Mouse (Mus musculus) forebrain, embryonic 10.5 days (tissue): Measurements from ENCODE around the gene Tra2b. TPM values are rescaled to one million over a fixed set of nuclear protein-coding genes. Genes with fewer than 3 reads are reported as not detected.
"Not testable (repeated sequence)": the region's sequence is repeated elsewhere in the genome, so short reads cannot be mapped to it uniquely, and the experiment has no call there.

Source experiments
- DNase-seq: peaks from one replicate; pipeline ENCODE4 v3.0.0-alpha.2; 2017; ENCODE audit warnings: low spot score; ENCODE audit errors: extremely low spot score
- H3K27ac ChIP-seq: fragments of 300-500 bp; sonication (generic); 2 replicates; pipeline ENCODE4 v1.5.1; 2016; ENCODE audit warnings: mild to moderate bottlenecking
- H3K27me3 ChIP-seq: fragments of 300-500 bp; sonication (generic); 2 replicates; pipeline ENCODE4 v1.6.1; 2016; ENCODE audit warnings: mild to moderate bottlenecking; ENCODE audit not compliant: poor library complexity, severe bottlenecking
- H3K36me3 ChIP-seq: fragments of 300-500 bp; sonication (generic); replicated peaks from 2 replicates; pipeline ENCODE4 v1.6.1; 2016; ENCODE audit warnings: mild to moderate bottlenecking, moderate library complexity
- H3K4me1 ChIP-seq: fragments of 300-500 bp; sonication (generic); 2 replicates; pipeline ENCODE4 v1.6.1; 2016
- H3K4me3 ChIP-seq: fragments of 300-500 bp; sonication (generic); 2 replicates; pipeline ENCODE4 v1.5.1; 2016; ENCODE audit warnings: mild to moderate bottlenecking, moderate library complexity
- H3K9me3 ChIP-seq: fragments of 300-500 bp; sonication (generic); 2 replicates; pipeline ENCODE4 v1.6.1; 2016; ENCODE audit warnings: mild to moderate bottlenecking, moderate library complexity
- WGBS: fragments of 180-500 bp; shearing (Covaris S2); methylation state at CpG from one replicate; pipeline ENCODE4 v1.1.7; 2016; 5-methylcytosine and 5-hydroxymethylcytosine counted together
- polyA plus RNA-seq: library from polyadenylated mRNA; unstranded; fragments of >200 nt; fragmentation: Nextera tagmentation; extraction: Ambion mirVana; gene quantifications from 2 replicates; pipeline ENCODE4 v1.2.1, GENCODE M21; 2016

Gene Tra2b
- polyA plus RNA-seq, 1 experiment from 2014 or later = 538 TPM

DNA sequence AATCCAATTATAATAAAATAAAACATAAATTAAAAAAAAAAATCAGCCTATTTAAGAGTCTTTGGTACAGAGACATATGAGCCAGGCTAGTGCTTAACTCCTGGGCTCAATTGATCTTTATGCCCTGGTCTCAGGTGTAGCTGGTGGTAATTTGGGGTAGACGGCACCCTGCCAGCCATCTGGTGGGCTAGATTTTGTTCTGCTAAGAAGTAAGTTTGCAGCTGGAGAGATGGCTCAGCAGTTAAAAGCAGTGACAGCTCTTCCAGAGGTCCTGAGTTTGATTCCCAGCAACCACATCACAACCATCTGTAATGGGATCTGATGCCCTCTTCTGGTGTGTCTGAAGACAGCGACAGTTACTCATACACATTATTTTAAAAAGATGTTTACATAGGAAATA lies 25.8 kb downstream of the Tra2b start:
- no peak overlapping the region for H3K27ac ChIP-seq
- 89% methylated on average over 2 of the region's 2 CpGs for WGBS
- no peak overlapping the region for H3K4me3 ChIP-seq
- no peaks in the 10 kb centered on the region; the same call in 1 of the 2 replicates for H3K9me3 ChIP-seq
- H3K27me3 ChIP-seq = no peaks in the 10 kb centered on the region
- H3K4me1 ChIP-seq = peaks cover 6% of the 10 kb centered on the region
- no peak for DNase-seq
- peaks cover 77% of the 10 kb centered on the region for H3K36me3 ChIP-seq

- H3K4me3 ChIP-seq = no peak overlapping the region
- H3K4me1 ChIP-seq = peaks cover 15% of the 10 kb centered on the region
- peaks cover 68% of the 10 kb centered on the region for H3K36me3 ChIP-seq
- 78% methylated on average over 4 of the region's 4 CpGs for WGBS
- H3K27me3 ChIP-seq = no peaks in the 10 kb centered on the region
- no peaks in the 10 kb centered on the region; the same call in 1 of the 2 replicates for H3K9me3 ChIP-seq
- DNase-seq = no peak
- no peak overlapping the region for H3K27ac ChIP-seq
These were observed 26.7 kb downstream of the Tra2b start for GRCm38 (mm10) chr16:22238928-22239620.

GRCm38 (mm10) chr16:22238402-22238801 lies 27.4 kb downstream of the Tra2b start:
- peaks cover 22% of the 10 kb centered on the region for H3K4me1 ChIP-seq
- not testable (repeated sequence) for H3K27me3 ChIP-seq, H3K9me3 ChIP-seq, H3K4me3 ChIP-seq, DNase-seq, H3K27ac ChIP-seq
- H3K36me3 ChIP-seq = peaks cover 61% of the 10 kb centered on the region
- WGBS = 91% methylated on average over 4 of the region's 4 CpGs

DNA sequence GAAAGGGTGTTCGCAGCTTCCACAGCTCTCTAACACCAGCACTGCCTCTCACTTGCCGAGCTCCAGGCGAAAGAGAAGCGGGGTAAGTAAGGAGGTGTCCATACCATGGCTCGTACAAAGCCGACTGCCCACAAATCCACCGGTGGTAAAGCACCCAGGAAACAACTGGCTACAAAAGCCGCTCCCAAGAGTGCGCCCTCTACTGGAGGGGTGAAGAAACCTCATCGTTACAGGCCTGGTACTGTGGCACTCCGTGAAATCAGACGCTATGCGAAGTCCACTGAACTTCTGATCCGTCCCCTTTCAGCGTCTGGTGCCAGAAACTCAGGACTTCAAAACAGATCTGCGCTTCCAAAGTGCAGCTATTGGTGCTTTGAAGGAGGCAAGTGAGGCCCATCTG lies 29.0 kb downstream of the Tra2b start:
- no peak overlapping the region for H3K4me3 ChIP-seq
- H3K9me3 ChIP-seq = no peaks in the 10 kb centered on the region; the same call in 1 of the 2 replicates
- peaks cover 45% of the 10 kb centered on the region for H3K36me3 ChIP-seq
- no peak overlapping the region for H3K27ac ChIP-seq
- no peak for DNase-seq
- 93% methylated on average over 16 of the region's 16 CpGs for WGBS
- H3K4me1 ChIP-seq = peaks cover 28% of the 10 kb centered on the region
- H3K27me3 ChIP-seq = no peaks in the 10 kb centered on the region

DNA sequence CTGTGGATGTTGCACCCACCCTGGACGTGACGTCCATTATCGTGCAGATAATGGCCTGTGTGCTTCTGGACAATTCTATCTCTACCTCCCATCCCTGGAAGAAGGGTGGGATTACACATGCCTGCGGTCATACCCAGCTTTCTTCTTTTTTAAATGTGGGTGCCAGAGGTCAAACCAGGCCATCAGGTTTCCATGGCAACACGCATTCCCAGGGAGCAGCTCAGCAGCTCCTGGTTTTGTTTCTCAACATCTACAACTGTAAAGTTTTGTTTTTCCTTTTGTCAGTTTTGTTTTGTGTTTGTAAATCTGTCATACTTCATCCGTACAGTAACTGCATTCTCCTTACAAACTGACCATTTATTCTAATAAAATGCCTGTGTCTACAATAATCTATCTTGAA lies 31.3 kb downstream of the Tra2b start:
- Histone ChIP-seq H3K27me3 (no peaks in the 10 kb centered on the region), H3K4me1 (peaks cover 28% of the 10 kb centered on the region), H3K36me3 (peaks cover 22% of the 10 kb centered on the region), H3K27ac (no peak overlapping the region), H3K4me3 (no peak overlapping the region), H3K9me3 (no peaks in the 10 kb centered on the region; the same call in 1 of the 2 replicates)
- no peak for DNase-seq
- 26% methylated on average over 6 of the region's 6 CpGs for WGBS

GRCm38 (mm10) chr16:22230276-22230675 lies 35.5 kb downstream of the Tra2b start:
- not testable (repeated sequence) for DNase-seq, H3K4me3 ChIP-seq, H3K36me3 ChIP-seq, H3K27ac ChIP-seq, H3K9me3 ChIP-seq, H3K27me3 ChIP-seq
- 86% methylated on average over 16 of the region's 16 CpGs for WGBS
- peaks cover 25% of the 10 kb centered on the region for H3K4me1 ChIP-seq

GRCm38 (mm10) chr16:22203501-22203900 lies 62.3 kb downstream of the Tra2b start:
- 90% methylated on average over 1 of the region's 1 CpGs for WGBS
- DNase-seq = no peak
- no peaks in the 10 kb centered on the region for H3K9me3 ChIP-seq
- H3K27ac ChIP-seq = no peak overlapping the region
- no peak overlapping the region for H3K4me3 ChIP-seq
- no peaks in the 10 kb centered on the region for H3K4me1 ChIP-seq
- H3K36me3 ChIP-seq = no peaks in the 10 kb centered on the region
- H3K27me3 ChIP-seq = no peaks in the 10 kb centered on the region

GRCm38 (mm10) chr16:22201858-22202257 lies 63.9 kb downstream of the Tra2b start:
- Histone ChIP-seq H3K4me1 (no peaks in the 10 kb centered on the region), H3K27ac (no peak overlapping the region), H3K4me3 (no peak overlapping the region), H3K27me3 (no peaks in the 10 kb centered on the region), H3K9me3 (no peaks in the 10 kb centered on the region), H3K36me3 (no peaks in the 10 kb centered on the region)
- 81% methylated on average over 3 of the region's 3 CpGs for WGBS
- no peak for DNase-seq

GRCm38 (mm10) chr16:22200476-22200875 lies 65.3 kb downstream of the Tra2b start:
- Histone ChIP-seq H3K27me3 (no peaks in the 10 kb centered on the region), H3K4me1 (no peaks in the 10 kb centered on the region), H3K36me3 (no peaks in the 10 kb centered on the region), H3K4me3 (no peak overlapping the region), H3K27ac (no peak overlapping the region), H3K9me3 (no peaks in the 10 kb centered on the region)
- 64% methylated on average over 1 of the region's 1 CpGs for WGBS
- DNase-seq = no peak

Other genes with a start within 250 kb of the Tra2b start
- 161 and 179 TPM in 2 replicates for gene Igf2bp2, start 102.7 kb downstream of the Tra2b start, polyA plus RNA-seq
- 34.5 and 45.8 TPM in 2 replicates for gene Etv5, start 173.7 kb upstream of the Tra2b start, polyA plus RNA-seq